Mouse (Mus musculus) liver, embryonic 14.5 days (tissue): ENCODE measurements around the gene Ino80d.

Experiments
- CTCF ChIP-seq: IDR thresholded peaks from 2 replicates; pipeline ENCODE4 v1.5.1; 2016; ENCODE audit warnings: antibody characterized with exemption, low read depth, control low read depth
- EP300 ChIP-seq: IDR thresholded peaks from 2 replicates; pipeline ENCODE4 v1.6.1; 2016; ENCODE audit warnings: antibody characterized with exemption, low read depth

DNA sequence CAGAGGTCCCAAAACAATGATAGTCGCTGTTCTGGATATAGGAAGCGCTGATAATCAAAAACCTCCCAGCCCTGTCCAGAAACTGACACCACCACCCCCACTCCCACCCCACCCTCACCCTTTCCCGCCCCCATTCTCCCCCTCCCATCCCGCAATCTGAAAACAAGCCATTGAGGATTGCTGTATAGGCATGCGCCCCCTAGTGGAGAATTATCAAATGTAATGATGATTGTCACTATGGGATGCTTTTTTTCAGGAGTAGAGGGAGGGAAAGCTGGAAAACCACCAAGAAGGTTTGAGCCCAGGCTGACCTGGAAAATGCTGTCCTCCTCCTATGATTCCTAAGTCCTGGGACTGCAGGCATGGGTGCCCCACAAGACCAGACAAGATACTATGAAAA, 147.6 kb downstream of the Ino80d start:
- peak; percentile 67 for TF ChIP-seq CTCF
- TF ChIP-seq EP300, result no peak
